Mouse (Mus musculus) embryonic fibroblast, embryonic 13.5 days (primary cell): ENCODE results near the gene Ip6k1. TPM values are rescaled to one million over a fixed set of nuclear protein-coding genes. Genes with fewer than 3 reads are reported as not detected.

Experiments used
- H3K27ac ChIP-seq: 2 replicates; pipeline ENCODE4 v1.5.1; 2012; ENCODE audit warnings: low read length, control low read depth, inconsistent platforms; ENCODE audit not compliant: insufficient read depth
- H3K4me1 ChIP-seq: 2 replicates; pipeline ENCODE4 v1.6.1; 2011; ENCODE audit warnings: low read length; ENCODE audit not compliant: control insufficient read depth, insufficient read depth
- H3K4me3 ChIP-seq: 2 replicates; pipeline ENCODE4 v1.5.1; 2011; ENCODE audit warnings: mild to moderate bottlenecking, control low read depth, low read length; ENCODE audit not compliant: insufficient read depth
- CTCF ChIP-seq: IDR thresholded peaks from 2 replicates; pipeline ENCODE4 v1.5.1; 2011; ENCODE audit warnings: mild to moderate bottlenecking, control low read depth, low read length, moderate library complexity, borderline replicate concordance; ENCODE audit not compliant: insufficient read depth
- POLR2A ChIP-seq: IDR thresholded peaks from 2 replicates; pipeline ENCODE4 v1.6.1; 2011; ENCODE audit warnings: low read depth, mild to moderate bottlenecking, control low read depth, low read length, moderate library complexity
- polyA plus RNA-seq: library from polyadenylated mRNA; stranded (reverse); fragments of >200 nt; gene quantifications from 2 replicates; pipeline ENCODE4 v1.2.4, GENCODE M21; 2011; ENCODE audit warnings: low read depth; ENCODE audit not compliant: missing spikeins, insufficient read length

Gene Ip6k1
- polyA plus RNA-seq, 1 experiment: 57.9 TPM

GRCm38 (mm10) chr9:108069529-108069928, 67.2 kb downstream of the Ip6k1 start:
- Histone ChIP-seq H3K27ac (no peak overlapping the region), H3K4me1 (no peaks in the 10 kb centered on the region), H3K4me3 (no peak overlapping the region)
- TF ChIP-seq POLR2A: no peak
- TF ChIP-seq CTCF: no peak

GRCm38 (mm10) chr9:108071801-108072200, 69.5 kb downstream of the Ip6k1 start:
- Histone ChIP-seq H3K27ac (no peak overlapping the region), H3K4me1 (no peaks in the 10 kb centered on the region), H3K4me3 (no peak overlapping the region)
- TF ChIP-seq CTCF: no peak

GRCm38 (mm10) chr9:108072481-108072924, 70.2 kb downstream of the Ip6k1 start:
- no peak for TF ChIP-seq POLR2A
- TF ChIP-seq CTCF: no peak
- no peak overlapping the region for H3K27ac ChIP-seq

GRCm38 (mm10) chr9:108073141-108073930, 71.0 kb downstream of the Ip6k1 start:
- no peak overlapping the region for H3K27ac ChIP-seq
- H3K4me3 ChIP-seq: no peak overlapping the region
- no peak for TF ChIP-seq POLR2A
- TF ChIP-seq CTCF: no peak
- no peaks in the 10 kb centered on the region; the same call in 1 of the 2 replicates for H3K4me1 ChIP-seq

More at GRCm38 (mm10) chr9:108072481-108072924, 70.2 kb downstream of the Ip6k1 start:
- no peaks in the 10 kb centered on the region for H3K4me1 ChIP-seq
- no peak overlapping the region for H3K4me3 ChIP-seq

- Histone ChIP-seq H3K27ac (no peak within 1 kb of the TSS), H3K4me3 (peak within 1 kb of the TSS; percentile 82; the same call in 1 of the 2 replicates), H3K4me1 (no peaks in the 10 kb centered on the region; the same call in 1 of the 2 replicates)
- TF ChIP-seq POLR2A (no peak), CTCF (no peak)
These were observed 77.9 kb downstream of the Ip6k1 start, which contains the start of gene Mst1 for GRCm38 (mm10) chr9:108080168-108080567. Gene Mst1 (plus strand): TSS chr9:108080436.

- H3K27ac ChIP-seq: no peak overlapping the region
- no peak overlapping the region for H3K4me3 ChIP-seq
- H3K4me1 ChIP-seq: no peaks in the 10 kb centered on the region; the same call in 1 of the 2 replicates
- no peak for TF ChIP-seq CTCF
- no peak for TF ChIP-seq POLR2A
These were observed 80.2 kb downstream of the Ip6k1 start for GRCm38 (mm10) chr9:108082549-108082948.

- Histone ChIP-seq H3K27ac (no peak within 1 kb of the TSS), H3K4me3 (no peak within 1 kb of the TSS), H3K4me1 (no peaks in the 10 kb centered on the region)
- TF ChIP-seq CTCF: no peak
- no peak; the same call in 1 of the 2 replicates for TF ChIP-seq POLR2A
These were observed 80.7 kb downstream of the Ip6k1 start, which contains the start of gene Rnf123 for GRCm38 (mm10) chr9:108082988-108083431. Gene Rnf123 (minus strand): TSS chr9:108083346.

GRCm38 (mm10) chr9:108083561-108083960, 81.3 kb downstream of the Ip6k1 start:
- no peak overlapping the region for H3K27ac ChIP-seq
- H3K4me1 ChIP-seq: no peaks in the 10 kb centered on the region

GRCm38 (mm10) chr9:108085261-108085660, 83.0 kb downstream of the Ip6k1 start:
- TF ChIP-seq POLR2A: no peak
- Histone ChIP-seq H3K4me1 (no peaks in the 10 kb centered on the region), H3K27ac (no peak overlapping the region), H3K4me3 (no peak overlapping the region)

More at GRCm38 (mm10) chr9:108083561-108083960, 81.3 kb downstream of the Ip6k1 start:
- no peak overlapping the region for H3K4me3 ChIP-seq
- no peak for TF ChIP-seq POLR2A

GRCm38 (mm10) chr9:108090611-108091120, 88.4 kb downstream of the Ip6k1 start:
- no peak for TF ChIP-seq POLR2A
- Histone ChIP-seq H3K4me1 (no peaks in the 10 kb centered on the region), H3K4me3 (no peak overlapping the region), H3K27ac (no peak overlapping the region)
